Mouse (Mus musculus) gastrocnemius, postnatal 10 days (tissue): ENCODE data around the gene Rnf146. TPM values are rescaled to one million over a fixed set of nuclear protein-coding genes. Genes with fewer than 3 reads are reported as not detected.

Source experiments
- total RNA-seq, 2 experiments: library from RNA; stranded (reverse); gene quantifications; 2 replicates each; pipeline ENCODE4 v1.2.3; 2021

Gene Rnf146
- total RNA-seq, 2 experiments from 2014 or later = 47.1 to 49.4 TPM

Other genes with a start within 250 kb of the Rnf146 start
- gene Soga3, start 218.6 kb downstream of the Rnf146 start, total RNA-seq = under 1 TPM; 0.16 to 0.56 TPM
- gene Gm49353, start 163.5 kb downstream of the Rnf146 start, total RNA-seq = under 1 TPM in 1 of 2 experiments, not detected in 1; 0.52 TPM
- gene 9330159F19Rik, start 150.8 kb downstream of the Rnf146 start, total RNA-seq = 10 to 100 TPM in 1 of 2 experiments, 1 to 10 TPM in 1; 9.9 to 10.9 TPM
- gene Echdc1, start 49.3 kb downstream of the Rnf146 start, total RNA-seq = 10 to 100 TPM; 24.2 to 28.5 TPM
- 1 to 10 TPM; 2.5 to 4.7 TPM for gene Rspo3, start 173.4 kb upstream of the Rnf146 start, total RNA-seq